Mouse (Mus musculus): ENCODE measurements at regions not wholly inside any gene's neighbourhood (a gene's known extent, or its start where the extent isn't known, plus 50 kb on each side); places are given as distances from the start of the nearest gene placed in this dataset.
"Not testable (repeated sequence)": the region's sequence is repeated elsewhere in the genome, so short reads cannot be mapped to it uniquely, and the experiment has no call there.

- Histone ChIP-seq H3K4me3 (no peak overlapping the region), H3K27me3 (replicated peaks) (no peaks in the 10 kb centered on the region), H3K9me3 (no peaks in the 10 kb centered on the region), H3K36me3 (no peaks in the 10 kb centered on the region), H3K4me1 (no peaks in the 10 kb centered on the region; the same call in none of the 2 replicates), H3K9ac (no peak overlapping the region), H3K4me2 (replicated peaks) (no peak overlapping the region), H3K27ac (no peak overlapping the region)
- WGBS = 86% methylated on average over 7 of the region's 7 CpGs
- ATAC-seq (ENCODE audit: low FRiP score, low read depth) = no peak
Observed at GRCm38 (mm10) chr19:49301364-49302091, 1095.7 kb downstream of the Sorcs3 start.

- Histone ChIP-seq H3K36me3 (no peaks in the 10 kb centered on the region), H3K9ac (no peak overlapping the region), H3K4me1 (no peaks in the 10 kb centered on the region; the same call in 1 of the 2 replicates), H3K9me3 (no peaks in the 10 kb centered on the region), H3K4me3 (no peak overlapping the region), H3K27ac (no peak overlapping the region), H3K4me2 (replicated peaks) (no peak overlapping the region), H3K27me3 (replicated peaks) (no peaks in the 10 kb centered on the region)
- 72% methylated on average over 3 of the region's 3 CpGs for WGBS
- no peak for ATAC-seq (ENCODE audit: low FRiP score, low read depth)
Observed at GRCm38 (mm10) chr19:49305804-49306203, 1100.0 kb downstream of the Sorcs3 start.

GRCm38 (mm10) chr19:49314229-49314628 lies 1108.4 kb downstream of the Sorcs3 start:
- Histone ChIP-seq H3K4me3 (no peak overlapping the region), H3K4me2 (replicated peaks) (no peak overlapping the region), H3K27ac (no peak overlapping the region), H3K27me3 (replicated peaks) (no peaks in the 10 kb centered on the region), H3K9me3 (no peaks in the 10 kb centered on the region), H3K4me1 (no peaks in the 10 kb centered on the region), H3K36me3 (no peaks in the 10 kb centered on the region), H3K9ac (no peak overlapping the region)
- 77% methylated on average over 1 of the region's 1 CpGs for WGBS
- no peak for ATAC-seq (ENCODE audit: low FRiP score, low read depth)

- no peaks in the 10 kb centered on the region for H3K4me1 ChIP-seq
- no peak overlapping the region for H3K4me2 ChIP-seq (replicated peaks)
- no peak overlapping the region for H3K27ac ChIP-seq
- no peak overlapping the region for H3K4me3 ChIP-seq
- H3K27me3 ChIP-seq (replicated peaks) = no peaks in the 10 kb centered on the region
- no peaks in the 10 kb centered on the region for H3K36me3 ChIP-seq
- no peak overlapping the region for H3K9ac ChIP-seq
- H3K9me3 ChIP-seq = no peaks in the 10 kb centered on the region
- WGBS = 81% methylated on average over 3 of the region's 3 CpGs
- ATAC-seq (ENCODE audit: low FRiP score, low read depth) = no peak
Observed at GRCm38 (mm10) chr19:49359642-49360041, 1153.8 kb downstream of the Sorcs3 start.

GRCm38 (mm10) chr19:49360715-49361114 lies 1154.9 kb downstream of the Sorcs3 start:
- WGBS = 88% methylated on average over 5 of the region's 5 CpGs
- no peak overlapping the region for H3K4me3 ChIP-seq
- no peak overlapping the region for H3K4me2 ChIP-seq (replicated peaks)
- H3K9ac ChIP-seq = no peak overlapping the region
- no peak overlapping the region for H3K27ac ChIP-seq
- no peak for ATAC-seq (ENCODE audit: low FRiP score, low read depth)
- no peaks in the 10 kb centered on the region for H3K27me3 ChIP-seq (replicated peaks)
- H3K36me3 ChIP-seq = no peaks in the 10 kb centered on the region
- no peaks in the 10 kb centered on the region for H3K9me3 ChIP-seq
- no peaks in the 10 kb centered on the region for H3K4me1 ChIP-seq

GRCm38 (mm10) chr19:49361116-49361515 lies 1155.3 kb downstream of the Sorcs3 start:
- H3K4me2 ChIP-seq (replicated peaks); ATAC-seq (ENCODE audit: low FRiP score, low read depth); H3K27me3 ChIP-seq (replicated peaks); H3K4me3 ChIP-seq; H3K4me1 ChIP-seq; H3K27ac ChIP-seq; H3K36me3 ChIP-seq; H3K9me3 ChIP-seq; H3K9ac ChIP-seq: not testable (repeated sequence)
- WGBS = 86% methylated on average over 10 of the region's 11 CpGs

GRCm38 (mm10) chr19:49372921-49373320 lies 1167.1 kb downstream of the Sorcs3 start:
- no peak overlapping the region for H3K9ac ChIP-seq
- no peaks in the 10 kb centered on the region for H3K9me3 ChIP-seq
- H3K27me3 ChIP-seq (replicated peaks) = no peaks in the 10 kb centered on the region
- 88% methylated on average over 1 of the region's 1 CpGs for WGBS
- H3K27ac ChIP-seq = no peak overlapping the region
- H3K4me1 ChIP-seq = no peaks in the 10 kb centered on the region
- no peaks in the 10 kb centered on the region for H3K36me3 ChIP-seq
- no peak overlapping the region for H3K4me3 ChIP-seq
- no peak for ATAC-seq (ENCODE audit: low FRiP score, low read depth)
- no peak overlapping the region for H3K4me2 ChIP-seq (replicated peaks)

GRCm38 (mm10) chr19:49374295-49374694 lies 1168.5 kb downstream of the Sorcs3 start:
- ATAC-seq (ENCODE audit: low FRiP score, low read depth) = no peak
- no peak overlapping the region for H3K27ac ChIP-seq
- no peak overlapping the region for H3K4me3 ChIP-seq
- H3K9ac ChIP-seq = no peak overlapping the region
- no peaks in the 10 kb centered on the region for H3K36me3 ChIP-seq
- no peaks in the 10 kb centered on the region for H3K9me3 ChIP-seq
- H3K4me1 ChIP-seq = no peaks in the 10 kb centered on the region
- H3K4me2 ChIP-seq (replicated peaks) = no peak overlapping the region
- no peaks in the 10 kb centered on the region for H3K27me3 ChIP-seq (replicated peaks)
- WGBS = 90% methylated on average over 2 of the region's 2 CpGs

GRCm38 (mm10) chr19:49374926-49375325 lies 1169.1 kb downstream of the Sorcs3 start:
- Histone ChIP-seq H3K9me3 (no peaks in the 10 kb centered on the region), H3K27ac (no peak overlapping the region), H3K4me3 (no peak overlapping the region), H3K4me1 (no peaks in the 10 kb centered on the region), H3K36me3 (no peaks in the 10 kb centered on the region), H3K27me3 (replicated peaks) (no peaks in the 10 kb centered on the region), H3K4me2 (replicated peaks) (no peak overlapping the region), H3K9ac (no peak overlapping the region)
- WGBS = 63% methylated on average over 3 of the region's 3 CpGs
- no peak for ATAC-seq (ENCODE audit: low FRiP score, low read depth)

- no peaks in the 10 kb centered on the region for H3K36me3 ChIP-seq
- H3K27ac ChIP-seq = no peak overlapping the region
- WGBS = 45% methylated on average over 1 of the region's 1 CpGs
- H3K9ac ChIP-seq = no peak overlapping the region
- no peaks in the 10 kb centered on the region for H3K27me3 ChIP-seq (replicated peaks)
- H3K4me3 ChIP-seq = no peak overlapping the region
- H3K4me1 ChIP-seq = no peaks in the 10 kb centered on the region
- no peak for ATAC-seq (ENCODE audit: low FRiP score, low read depth)
- no peak overlapping the region for H3K4me2 ChIP-seq (replicated peaks)
- H3K9me3 ChIP-seq = no peaks in the 10 kb centered on the region
Observed at GRCm38 (mm10) chr19:49375754-49376619, 1170.2 kb downstream of the Sorcs3 start.

- ATAC-seq (ENCODE audit: low FRiP score, low read depth) = no peak
- Histone ChIP-seq H3K36me3 (no peaks in the 10 kb centered on the region), H3K27ac (no peak overlapping the region), H3K27me3 (replicated peaks) (no peaks in the 10 kb centered on the region), H3K9ac (no peak overlapping the region), H3K4me2 (replicated peaks) (no peak overlapping the region), H3K4me3 (no peak overlapping the region), H3K9me3 (no peaks in the 10 kb centered on the region), H3K4me1 (no peaks in the 10 kb centered on the region)
- 63% methylated on average over 3 of the region's 3 CpGs for WGBS
Observed at GRCm38 (mm10) chr19:49379646-49380045, 1173.8 kb downstream of the Sorcs3 start.

GRCm38 (mm10) chr19:49396257-49396656 lies 1190.4 kb downstream of the Sorcs3 start:
- no peaks in the 10 kb centered on the region for H3K4me1 ChIP-seq

More at GRCm38 (mm10) chr19:49396257-49396656, 1190.4 kb downstream of the Sorcs3 start:
- ATAC-seq (ENCODE audit: low FRiP score, low read depth) = no peak
- Histone ChIP-seq H3K27me3 (replicated peaks) (no peaks in the 10 kb centered on the region), H3K4me3 (no peak overlapping the region), H3K9ac (no peak overlapping the region), H3K9me3 (no peaks in the 10 kb centered on the region), H3K36me3 (no peaks in the 10 kb centered on the region), H3K27ac (no peak overlapping the region), H3K4me2 (replicated peaks) (no peak overlapping the region)
- 85% methylated on average over 2 of the region's 2 CpGs for WGBS

Data from neural tube, embryonic 12.5 days (tissue).